Mouse (Mus musculus) limb, embryonic 14.5 days (tissue): ENCODE data around the gene Fgf14. TPM values are rescaled to one million over a fixed set of nuclear protein-coding genes. Genes with fewer than 3 reads are reported as not detected.

ENCODE experiments used
- ATAC-seq: fragments of 200-750 bp; cut with Nextera tagmentation; 2 replicates; pipeline ENCODE4 v1.8.0; 2017; ENCODE audit warnings: low read depth, moderate number of reproducible peaks, moderate TSS enrichment; ENCODE audit not compliant: low FRiP score
- DNase-seq: peaks from one replicate; pipeline ENCODE4 v3.0.0-alpha.2; 2015; ENCODE audit warnings: low spot score
- H3K27ac ChIP-seq: fragments of 300-500 bp; sonication (generic); replicated peaks from 2 replicates; pipeline ENCODE4 v1.5.1; 2014; ENCODE audit warnings: low read depth, mild to moderate bottlenecking, low read length, moderate library complexity, mixed read lengths
- H3K27me3 ChIP-seq: fragments of 300-500 bp; sonication (generic); 2 replicates; pipeline ENCODE4 v1.6.1; 2014; ENCODE audit warnings: low read length, mixed read lengths; ENCODE audit not compliant: control insufficient read depth, insufficient read depth
- H3K36me3 ChIP-seq: fragments of 300-500 bp; sonication (generic); 2 replicates; pipeline ENCODE4 v1.6.1; 2014; ENCODE audit warnings: mild to moderate bottlenecking, low read length, moderate library complexity, mixed read lengths; ENCODE audit not compliant: control insufficient read depth, insufficient read depth
- H3K4me1 ChIP-seq: fragments of 300-500 bp; sonication (generic); 2 replicates; pipeline ENCODE4 v1.6.1; 2014; ENCODE audit warnings: antibody characterized with exemption, low read length, mixed read lengths; ENCODE audit not compliant: control insufficient read depth, insufficient read depth
- H3K4me2 ChIP-seq: fragments of 300-500 bp; sonication (generic); replicated peaks from 2 replicates; pipeline ENCODE4 v1.6.1; 2014; ENCODE audit warnings: low read depth, mild to moderate bottlenecking, low read length, moderate library complexity; ENCODE audit not compliant: severe bottlenecking
- H3K4me3 ChIP-seq: fragments of 300-500 bp; sonication (generic); replicated peaks from 2 replicates; pipeline ENCODE4 v1.5.1; 2014; ENCODE audit warnings: low read length
- H3K9ac ChIP-seq: fragments of 300-500 bp; sonication (generic); 2 replicates; pipeline ENCODE4 v1.6.1; 2014; ENCODE audit warnings: mild to moderate bottlenecking, low read depth, low read length, moderate library complexity; ENCODE audit not compliant: severe bottlenecking
- H3K9me3 ChIP-seq: fragments of 300-500 bp; sonication (generic); 2 replicates; pipeline ENCODE4 v1.6.1; 2016; ENCODE audit warnings: low read length; ENCODE audit not compliant: control insufficient read depth
- POLR2A ChIP-seq: fragments of 200-500 bp; IDR thresholded peaks from 2 replicates; pipeline ENCODE4 v1.8.0; 2012; ENCODE audit warnings: inconsistent platforms, mild to moderate bottlenecking, moderate library complexity, borderline replicate concordance; ENCODE audit not compliant: insufficient read depth, insufficient read length; ENCODE audit errors: extremely low read depth
- WGBS: fragments of 180-500 bp; shearing (Covaris S2); extraction: QIAGEN DNeasy Blood & Tissue Kit; methylation state at CpG from one replicate; pipeline ENCODE4 v1.1.7; 2014; 5-methylcytosine and 5-hydroxymethylcytosine counted together
- polyA plus RNA-seq, 2 experiments: library from polyadenylated mRNA; depleted of rRNA in 1 of 2; stranded (reverse) in 1 of 2; unstranded in 1 of 2; fragments of >200 nt; fragmentation: Nextera tagmentation in 1 of 2; extraction: Ambion mirVana in 1 of 2; gene quantifications; 2 replicates each; pipeline versions ENCODE4 v1.2.1 to v1.2.3; 2012 to 2014

Fgf14 gene
- polyA plus RNA-seq, 2 experiments, result 0.18 to 0.73 TPM

DNA sequence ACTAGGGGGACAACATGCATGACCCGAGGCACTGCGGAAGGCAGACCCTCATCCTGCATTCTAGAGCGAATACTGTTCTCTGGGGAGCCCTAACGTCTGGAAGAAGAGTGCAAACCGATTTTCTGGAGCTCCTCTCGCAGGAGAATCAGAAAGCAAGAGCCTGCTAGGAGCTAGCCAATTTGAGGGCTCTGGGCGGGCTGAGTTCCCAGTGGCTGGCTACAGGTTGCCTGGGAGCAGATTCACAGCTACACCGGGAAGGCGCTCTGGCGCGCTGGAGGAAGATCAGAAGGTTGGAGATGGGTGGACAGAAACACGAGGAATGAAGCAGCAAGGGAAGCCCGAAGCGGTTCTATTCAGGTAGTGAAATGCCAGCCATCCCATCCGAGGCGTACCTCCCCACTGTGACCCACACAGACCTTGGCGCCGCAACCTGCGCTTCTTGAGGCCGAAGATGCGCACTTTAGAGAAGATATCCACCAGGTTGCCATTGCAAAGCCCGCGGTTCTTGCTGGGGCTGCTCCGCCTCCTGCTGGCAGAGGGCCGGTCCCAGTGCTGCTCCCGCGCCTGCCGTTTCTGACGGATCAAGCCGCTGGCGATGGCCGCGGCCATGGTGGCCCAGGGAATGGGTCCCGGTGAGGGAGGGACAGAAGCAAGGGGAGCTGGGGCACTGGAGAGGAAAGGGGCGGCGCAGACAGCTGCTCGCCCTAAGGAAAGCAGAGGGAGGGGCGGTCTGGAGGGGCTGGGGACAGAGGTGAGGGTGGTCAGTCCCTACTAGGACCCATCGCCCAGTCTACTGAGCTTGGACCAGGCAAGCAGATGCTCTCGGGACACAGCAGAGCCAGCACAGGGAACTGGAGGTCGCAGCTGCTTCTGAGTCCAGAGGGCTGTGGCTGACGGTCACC lies 484.8 kb downstream of the Fgf14 start:
- no peaks in the 10 kb centered on the region for H3K9me3 ChIP-seq
- no peak overlapping the region for H3K9ac ChIP-seq
- ATAC-seq, result no peak
- no peak overlapping the region for H3K27ac ChIP-seq
- no peaks in the 10 kb centered on the region for H3K36me3 ChIP-seq
- no peak for TF ChIP-seq POLR2A
- no peak for DNase-seq
- peak overlapping the region; percentile 30 for H3K4me2 ChIP-seq
- no peaks in the 10 kb centered on the region for H3K4me1 ChIP-seq
- 1% methylated on average over 34 of the region's 42 CpGs for WGBS
- H3K27me3 ChIP-seq, result peaks cover 22% of the 10 kb centered on the region; the same call in 1 of the 2 replicates
- H3K4me3 ChIP-seq, result peak overlapping the region; percentile 10; the same call in 1 of the 2 replicates

GRCm38 (mm10) chr14:124180265-124180664 lies 496.7 kb downstream of the Fgf14 start:
- Histone ChIP-seq H3K9me3 (no peaks in the 10 kb centered on the region), H3K9ac (no peak overlapping the region), H3K27me3 (no peaks in the 10 kb centered on the region), H3K4me2 (no peak overlapping the region), H3K36me3 (no peaks in the 10 kb centered on the region), H3K4me1 (no peaks in the 10 kb centered on the region), H3K4me3 (no peak overlapping the region), H3K27ac (no peak overlapping the region)
- 82% methylated on average over 1 of the region's 1 CpGs for WGBS
- DNase-seq (no peak), ATAC-seq (no peak)
- TF ChIP-seq POLR2A, result no peak

- Histone ChIP-seq H3K27me3 (no peaks in the 10 kb centered on the region), H3K36me3 (no peaks in the 10 kb centered on the region), H3K4me2 (no peak overlapping the region), H3K27ac (no peak overlapping the region), H3K4me1 (no peaks in the 10 kb centered on the region), H3K9ac (no peak overlapping the region), H3K9me3 (no peaks in the 10 kb centered on the region), H3K4me3 (no peak overlapping the region)
- no peak for DNase-seq
- WGBS, result 84% methylated on average over 1 of the region's 1 CpGs
- no peak for TF ChIP-seq POLR2A
- no peak for ATAC-seq
Observed at GRCm38 (mm10) chr14:124174111-124174510, 502.8 kb downstream of the Fgf14 start.

GRCm38 (mm10) chr14:124163618-124164185 lies 513.2 kb downstream of the Fgf14 start:
- ATAC-seq, result no peak
- WGBS, result 63% methylated on average over 1 of the region's 1 CpGs
- H3K27ac ChIP-seq, result no peak overlapping the region

DNA sequence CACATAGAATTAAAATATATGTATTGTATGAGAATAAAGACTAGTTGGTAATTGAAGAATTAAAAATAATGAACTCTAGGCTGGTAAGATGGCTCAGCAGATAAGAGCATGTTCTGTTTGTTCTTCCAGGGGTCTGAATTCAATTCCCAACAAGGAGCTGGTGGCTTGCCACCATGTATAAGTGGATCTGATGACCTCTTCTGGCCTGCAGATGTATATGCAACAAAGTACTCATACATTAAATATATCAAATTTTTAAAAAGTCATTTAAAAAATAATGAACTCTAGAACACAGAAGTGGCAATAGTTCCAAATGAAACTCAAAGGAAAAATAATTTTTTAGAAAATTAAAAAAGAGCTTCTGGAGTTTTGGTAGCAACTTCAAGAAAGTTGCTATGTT lies 529.5 kb downstream of the Fgf14 start:
- no peak overlapping the region for H3K9ac ChIP-seq
- no peaks in the 10 kb centered on the region for H3K4me1 ChIP-seq
- H3K4me2 ChIP-seq, result no peak overlapping the region
- no peak for TF ChIP-seq POLR2A
- DNase-seq, result no peak
- no peaks in the 10 kb centered on the region for H3K9me3 ChIP-seq
- no peak overlapping the region for H3K27ac ChIP-seq
- ATAC-seq, result no peak
- no peaks in the 10 kb centered on the region for H3K36me3 ChIP-seq
- H3K27me3 ChIP-seq, result no peaks in the 10 kb centered on the region
- H3K4me3 ChIP-seq, result no peak overlapping the region

More at GRCm38 (mm10) chr14:124163618-124164185, 513.2 kb downstream of the Fgf14 start:
- Histone ChIP-seq H3K4me2 (no peak overlapping the region), H3K36me3 (no peaks in the 10 kb centered on the region), H3K4me1 (no peaks in the 10 kb centered on the region), H3K9me3 (no peaks in the 10 kb centered on the region), H3K4me3 (no peak overlapping the region), H3K27me3 (no peaks in the 10 kb centered on the region), H3K9ac (no peak overlapping the region)
- TF ChIP-seq POLR2A, result no peak
- DNase-seq, result no peak
